Mouse (Mus musculus) kidney, adult 2 months (tissue): ENCODE results near the gene Mill2.

Experiments
- CTCF ChIP-seq: fragments of 200-500 bp; conservative IDR thresholded peaks from 2 replicates; pipeline ENCODE4 v1.5.1; 2011; ENCODE audit warnings: low read depth, mild to moderate bottlenecking, control low read depth, low read length, moderate library complexity, mixed read lengths; ENCODE audit not compliant: insufficient read depth, insufficient read length
- POLR2A ChIP-seq: fragments of 200-500 bp; IDR thresholded peaks from one replicate; pipeline ENCODE4 v1.6.1; 2011; ENCODE audit warnings: low read depth, low read length, control low read depth

GRCm38 (mm10) chr7:18902486-18902885 is 62.7 kb downstream of the Mill2 start:
- TF ChIP-seq CTCF = peak; percentile 35; the same call in 1 of the 2 replicates
- no peak for TF ChIP-seq POLR2A
